Mouse (Mus musculus): ENCODE measurements around the gene Ist1. TPM values are rescaled to one million over a fixed set of nuclear protein-coding genes. Genes with fewer than 3 reads are reported as not detected.

The Ist1 gene
- polyA plus RNA-seq, 1 experiment from 2014 or later: 154 TPM

DNA sequence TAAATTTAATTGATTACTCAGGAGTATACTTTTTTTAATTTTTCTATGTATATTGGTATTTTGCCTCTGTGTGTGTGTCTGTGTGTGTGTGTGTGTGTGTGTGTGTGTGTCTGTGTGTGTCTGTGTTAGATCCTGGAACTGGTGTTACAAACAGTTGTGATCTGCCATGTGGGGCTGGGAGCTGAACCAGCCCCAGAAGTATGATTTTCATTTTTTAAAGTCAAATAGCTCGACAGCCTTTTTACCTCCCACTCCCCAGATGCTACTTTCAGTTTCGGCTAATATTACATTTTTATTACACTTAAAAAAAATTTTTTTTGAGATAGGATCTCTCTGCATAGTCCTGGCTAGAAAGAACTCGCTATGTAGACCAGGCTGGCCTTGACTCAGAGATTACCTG, 30.7 kb downstream of the Ist1 start:
- ATAC-seq (ENCODE audit: low FRiP score) (no peak), DNase-seq (ENCODE audit: low spot score) (no peak)
- WGBS: 88% methylated on average over 3 of the region's 3 CpGs
- Histone ChIP-seq H3K27ac (no peak overlapping the region), H3K27me3 (ENCODE audit: control insufficient read depth, insufficient read depth, low read length) (no peaks in the 10 kb centered on the region), H3K4me2 (replicated peaks) (no peak overlapping the region), H3K4me3 (replicated peaks; ENCODE audit: low read length) (no peak overlapping the region), H3K9ac (no peak overlapping the region), H3K4me1 (replicated peaks; ENCODE audit: control insufficient read depth, insufficient read depth, low read length) (no peaks in the 10 kb centered on the region), H3K9me3 (ENCODE audit: control insufficient read depth, low read length) (no peaks in the 10 kb centered on the region), H3K36me3 (replicated peaks; ENCODE audit: control insufficient read depth, insufficient read depth) (peaks cover 8% of the 10 kb centered on the region; the same call in 1 of the 2 replicates)

DNA sequence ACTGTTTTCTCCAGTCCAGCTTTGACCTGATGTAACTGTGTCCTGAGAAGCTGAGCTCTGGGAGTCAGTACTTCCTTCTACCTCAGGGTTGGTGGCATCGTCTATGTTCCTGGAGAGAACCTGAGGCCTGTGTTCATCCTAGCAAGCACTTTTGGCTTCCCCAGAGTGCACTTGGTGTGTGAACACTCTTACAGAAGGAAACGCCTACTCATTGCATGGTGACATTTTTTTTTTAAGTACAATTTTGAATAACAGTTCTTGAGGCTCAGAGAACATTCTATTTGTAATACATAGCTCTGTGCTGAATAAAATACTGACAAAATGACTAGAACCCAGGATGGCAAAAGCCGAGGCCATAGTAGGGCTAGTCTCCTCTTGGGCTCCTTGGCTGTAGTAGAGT, 36.2 kb downstream of the Ist1 start:
- Histone ChIP-seq H3K4me1 (replicated peaks; ENCODE audit: control insufficient read depth, insufficient read depth, low read length) (no peaks in the 10 kb centered on the region), H3K4me2 (replicated peaks) (no peak overlapping the region), H3K36me3 (replicated peaks; ENCODE audit: control insufficient read depth, insufficient read depth) (no peaks in the 10 kb centered on the region), H3K27me3 (ENCODE audit: control insufficient read depth, insufficient read depth, low read length) (no peaks in the 10 kb centered on the region), H3K9ac (no peak overlapping the region), H3K4me3 (replicated peaks; ENCODE audit: low read length) (no peak overlapping the region), H3K27ac (no peak overlapping the region), H3K9me3 (ENCODE audit: control insufficient read depth, low read length) (no peaks in the 10 kb centered on the region)
- DNase-seq (ENCODE audit: low spot score) (no peak), ATAC-seq (ENCODE audit: low FRiP score) (no peak)
- 86% methylated on average over 3 of the region's 3 CpGs for WGBS

- no peak for ATAC-seq (ENCODE audit: low FRiP score)
- WGBS: 73% methylated on average over 10 of the region's 10 CpGs
- H3K4me3 ChIP-seq (replicated peaks; ENCODE audit: low read length): no peak overlapping the region
- no peak for DNase-seq (ENCODE audit: low spot score)
- H3K36me3 ChIP-seq (replicated peaks; ENCODE audit: control insufficient read depth, insufficient read depth): no peaks in the 10 kb centered on the region
- H3K9ac ChIP-seq: no peak overlapping the region
- H3K4me1 ChIP-seq (replicated peaks; ENCODE audit: control insufficient read depth, insufficient read depth, low read length): no peaks in the 10 kb centered on the region
- no peak overlapping the region for H3K4me2 ChIP-seq (replicated peaks)
- H3K9me3 ChIP-seq (ENCODE audit: control insufficient read depth, low read length): no peaks in the 10 kb centered on the region
- no peak overlapping the region for H3K27ac ChIP-seq
- H3K27me3 ChIP-seq (ENCODE audit: control insufficient read depth, insufficient read depth, low read length): no peaks in the 10 kb centered on the region
Observed at GRCm38 (mm10) chr8:109650801-109651200, 42.3 kb downstream of the Ist1 start.

DNA sequence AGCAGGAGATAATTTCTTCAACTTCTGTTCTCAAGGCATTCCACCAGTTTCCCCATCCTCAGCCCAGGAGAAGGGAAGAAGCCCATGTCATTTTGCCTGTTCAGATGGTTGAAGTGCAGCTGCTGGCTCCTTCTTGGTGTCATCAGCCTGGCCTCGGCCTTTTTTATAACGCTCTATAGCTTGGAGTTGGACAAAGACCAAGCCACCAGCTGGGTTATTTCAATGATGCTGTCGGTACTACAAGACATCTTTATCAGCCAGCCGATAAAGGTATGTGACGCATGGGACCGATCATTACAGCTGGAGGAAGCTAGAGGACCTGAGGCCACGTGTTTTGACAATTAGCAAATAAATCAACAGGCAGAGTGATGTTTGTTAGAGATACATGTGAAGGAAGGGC, 44.6 kb downstream of the Ist1 start:
- WGBS: 69% methylated on average over 7 of the region's 7 CpGs
- Histone ChIP-seq H3K4me2 (replicated peaks) (no peak overlapping the region), H3K4me1 (replicated peaks; ENCODE audit: control insufficient read depth, insufficient read depth, low read length) (no peaks in the 10 kb centered on the region)

GRCm38 (mm10) chr8:109647331-109647730, 45.7 kb downstream of the Ist1 start:
- no peaks in the 10 kb centered on the region for H3K27me3 ChIP-seq (ENCODE audit: control insufficient read depth, insufficient read depth, low read length)
- ATAC-seq (ENCODE audit: low FRiP score) (no peak), DNase-seq (ENCODE audit: low spot score) (no peak)
- H3K4me3 ChIP-seq (replicated peaks; ENCODE audit: low read length): no peak overlapping the region
- no peak overlapping the region for H3K4me2 ChIP-seq (replicated peaks)
- H3K4me1 ChIP-seq (replicated peaks; ENCODE audit: control insufficient read depth, insufficient read depth, low read length): no peaks in the 10 kb centered on the region
- no peak overlapping the region for H3K27ac ChIP-seq
- H3K36me3 ChIP-seq (replicated peaks; ENCODE audit: control insufficient read depth, insufficient read depth): no peaks in the 10 kb centered on the region
- WGBS: 72% methylated on average over 11 of the region's 11 CpGs
- no peaks in the 10 kb centered on the region for H3K9me3 ChIP-seq (ENCODE audit: control insufficient read depth, low read length)
- no peak overlapping the region for H3K9ac ChIP-seq

More for the DNA sequence above, 44.6 kb downstream of the Ist1 start:
- Histone ChIP-seq H3K27me3 (ENCODE audit: control insufficient read depth, insufficient read depth, low read length) (no peaks in the 10 kb centered on the region), H3K4me3 (replicated peaks; ENCODE audit: low read length) (no peak overlapping the region), H3K9ac (no peak overlapping the region), H3K36me3 (replicated peaks; ENCODE audit: control insufficient read depth, insufficient read depth) (no peaks in the 10 kb centered on the region), H3K27ac (no peak overlapping the region), H3K9me3 (ENCODE audit: control insufficient read depth, low read length) (no peaks in the 10 kb centered on the region)
- ATAC-seq (ENCODE audit: low FRiP score) (no peak), DNase-seq (ENCODE audit: low spot score) (no peak)

GRCm38 (mm10) chr8:109641236-109641635, 51.8 kb downstream of the Ist1 start:
- no peak overlapping the region for H3K4me2 ChIP-seq (replicated peaks)
- no peaks in the 10 kb centered on the region for H3K36me3 ChIP-seq (replicated peaks; ENCODE audit: control insufficient read depth, insufficient read depth)
- 78% methylated on average over 5 of the region's 5 CpGs for WGBS
- H3K4me1 ChIP-seq (replicated peaks; ENCODE audit: control insufficient read depth, insufficient read depth, low read length): no peaks in the 10 kb centered on the region
- H3K4me3 ChIP-seq (replicated peaks; ENCODE audit: low read length): no peak overlapping the region
- no peak overlapping the region for H3K9ac ChIP-seq
- no peaks in the 10 kb centered on the region for H3K9me3 ChIP-seq (ENCODE audit: control insufficient read depth, low read length)
- no peaks in the 10 kb centered on the region for H3K27me3 ChIP-seq (ENCODE audit: control insufficient read depth, insufficient read depth, low read length)
- ATAC-seq (ENCODE audit: low FRiP score) (no peak), DNase-seq (ENCODE audit: low spot score) (no peak)
- no peak overlapping the region for H3K27ac ChIP-seq

DNA sequence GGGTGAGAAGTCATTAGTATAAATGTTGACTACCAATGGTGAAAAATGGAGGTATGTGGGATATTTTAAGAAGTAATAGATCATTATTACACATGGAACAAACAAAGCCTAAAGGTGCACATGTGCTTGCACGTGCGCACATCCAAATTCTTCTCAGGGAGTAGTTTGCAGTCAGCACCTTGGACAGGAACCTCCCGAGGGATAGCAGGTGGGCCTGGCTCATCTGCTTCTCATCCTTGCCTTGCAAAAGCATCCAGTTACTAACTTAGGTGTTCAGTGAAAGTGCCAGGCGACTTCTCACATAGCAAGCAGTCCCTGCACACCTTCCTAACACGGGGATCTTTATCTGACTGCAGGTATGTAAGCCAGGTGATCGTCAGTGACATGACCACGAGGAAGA, 52.6 kb downstream of the Ist1 start:
- WGBS: 66% methylated on average over 7 of the region's 7 CpGs

DNA sequence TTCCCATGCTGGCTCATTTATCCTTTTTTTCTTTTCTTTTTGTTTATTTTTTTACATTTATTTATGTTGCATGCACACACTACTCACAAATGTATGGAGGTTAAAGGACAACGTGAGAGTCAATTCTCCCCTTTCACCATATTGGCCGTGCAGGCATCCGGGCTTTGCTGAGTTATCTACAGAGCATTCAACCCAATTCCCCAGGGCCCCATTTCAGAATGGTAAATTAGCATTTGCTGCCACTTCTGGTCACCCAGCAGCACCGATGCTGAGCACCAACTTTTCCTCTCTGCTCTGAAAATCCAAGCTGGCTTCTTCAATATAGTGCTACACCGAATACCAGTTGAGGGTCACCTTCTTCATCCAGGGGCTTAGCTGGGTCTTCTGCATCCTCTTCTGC, 54.2 kb downstream of the Ist1 start:
- no peak overlapping the region for H3K9ac ChIP-seq
- ATAC-seq (ENCODE audit: low FRiP score) (no peak), DNase-seq (ENCODE audit: low spot score) (no peak)
- no peaks in the 10 kb centered on the region for H3K36me3 ChIP-seq (replicated peaks; ENCODE audit: control insufficient read depth, insufficient read depth)
- H3K27ac ChIP-seq: no peak overlapping the region
- no peaks in the 10 kb centered on the region for H3K27me3 ChIP-seq (ENCODE audit: control insufficient read depth, insufficient read depth, low read length)
- H3K4me2 ChIP-seq (replicated peaks): no peak overlapping the region
- 64% methylated on average over 5 of the region's 5 CpGs for WGBS
- no peaks in the 10 kb centered on the region for H3K9me3 ChIP-seq (ENCODE audit: control insufficient read depth, low read length)
- no peak overlapping the region for H3K4me3 ChIP-seq (replicated peaks; ENCODE audit: low read length)
- H3K4me1 ChIP-seq (replicated peaks; ENCODE audit: control insufficient read depth, insufficient read depth, low read length): no peaks in the 10 kb centered on the region

More for the DNA sequence above, 52.6 kb downstream of the Ist1 start:
- no peak overlapping the region for H3K4me2 ChIP-seq (replicated peaks)
- no peaks in the 10 kb centered on the region for H3K27me3 ChIP-seq (ENCODE audit: control insufficient read depth, insufficient read depth, low read length)
- no peak overlapping the region for H3K27ac ChIP-seq
- H3K9me3 ChIP-seq (ENCODE audit: control insufficient read depth, low read length): no peaks in the 10 kb centered on the region
- no peaks in the 10 kb centered on the region for H3K4me1 ChIP-seq (replicated peaks; ENCODE audit: control insufficient read depth, insufficient read depth, low read length)
- H3K36me3 ChIP-seq (replicated peaks; ENCODE audit: control insufficient read depth, insufficient read depth): no peaks in the 10 kb centered on the region
- no peak overlapping the region for H3K9ac ChIP-seq
- H3K4me3 ChIP-seq (replicated peaks; ENCODE audit: low read length): no peak overlapping the region
- DNase-seq (ENCODE audit: low spot score) (no peak), ATAC-seq (ENCODE audit: low FRiP score) (no peak)

DNA sequence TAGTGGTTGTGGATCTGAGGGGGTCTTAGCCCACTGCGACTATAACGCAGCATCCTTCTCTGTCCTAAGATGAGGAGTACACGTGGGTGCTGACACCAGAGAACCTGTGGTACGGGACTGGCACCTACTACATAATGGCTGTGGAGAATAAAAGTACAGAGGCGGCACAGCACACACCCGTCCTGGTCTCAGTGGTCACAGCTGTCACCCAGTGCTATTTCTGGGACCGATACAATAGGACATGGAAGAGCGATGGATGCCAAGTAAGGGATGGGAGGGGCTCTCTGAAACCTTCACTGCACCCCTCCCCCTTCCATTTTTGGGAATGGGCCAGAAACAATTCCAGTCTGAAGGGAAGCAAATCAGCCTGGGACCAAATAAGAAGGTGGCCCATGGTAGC, 57.9 kb downstream of the Ist1 start:
- Histone ChIP-seq H3K4me3 (replicated peaks; ENCODE audit: low read length) (no peak overlapping the region), H3K4me1 (replicated peaks; ENCODE audit: control insufficient read depth, insufficient read depth, low read length) (no peaks in the 10 kb centered on the region), H3K9me3 (ENCODE audit: control insufficient read depth, low read length) (no peaks in the 10 kb centered on the region), H3K27me3 (ENCODE audit: control insufficient read depth, insufficient read depth, low read length) (no peaks in the 10 kb centered on the region), H3K36me3 (replicated peaks; ENCODE audit: control insufficient read depth, insufficient read depth) (no peaks in the 10 kb centered on the region), H3K9ac (no peak overlapping the region), H3K4me2 (replicated peaks) (no peak overlapping the region), H3K27ac (no peak overlapping the region)
- ATAC-seq (ENCODE audit: low FRiP score) (no peak), DNase-seq (ENCODE audit: low spot score) (no peak)
- 89% methylated on average over 8 of the region's 8 CpGs for WGBS

DNA sequence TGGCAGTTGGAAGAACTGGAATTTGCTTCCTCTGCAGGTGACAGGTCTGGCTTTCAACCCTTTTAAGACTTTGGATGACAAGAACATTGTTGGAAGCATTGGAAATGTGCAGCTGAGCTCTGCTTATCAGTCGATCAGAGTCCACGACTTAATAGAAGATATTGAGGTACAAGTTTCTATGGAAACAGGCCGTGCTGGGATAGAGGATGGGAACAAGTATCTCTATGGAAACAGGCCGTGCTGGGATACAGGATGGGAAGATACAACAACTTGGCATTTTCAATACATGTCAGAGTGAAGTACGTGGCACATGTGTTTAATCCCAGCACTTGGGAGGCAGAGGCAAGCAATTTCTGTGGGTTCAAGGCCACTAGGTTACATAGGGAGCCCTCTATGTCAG, 60.6 kb downstream of the Ist1 start:
- H3K4me1 ChIP-seq (replicated peaks; ENCODE audit: control insufficient read depth, insufficient read depth, low read length): no peaks in the 10 kb centered on the region
- no peaks in the 10 kb centered on the region for H3K36me3 ChIP-seq (replicated peaks; ENCODE audit: control insufficient read depth, insufficient read depth)
- H3K9me3 ChIP-seq (ENCODE audit: control insufficient read depth, low read length): no peaks in the 10 kb centered on the region
- H3K9ac ChIP-seq: no peak overlapping the region
- no peak overlapping the region for H3K27ac ChIP-seq
- ATAC-seq (ENCODE audit: low FRiP score) (no peak), DNase-seq (ENCODE audit: low spot score) (no peak)
- no peak overlapping the region for H3K4me3 ChIP-seq (replicated peaks; ENCODE audit: low read length)
- 73% methylated on average over 5 of the region's 5 CpGs for WGBS
- H3K4me2 ChIP-seq (replicated peaks): no peak overlapping the region
- H3K27me3 ChIP-seq (ENCODE audit: control insufficient read depth, insufficient read depth, low read length): no peaks in the 10 kb centered on the region
